Mouse (Mus musculus) splenic B cell, adult 2 months (primary cell): ENCODE measurements around the gene Crygc.
"Not testable (repeated sequence)": the region's sequence is repeated elsewhere in the genome, so short reads cannot be mapped to it uniquely, and the experiment has no call there.

Experiments
- DNase-seq: peaks from one replicate; pipeline ENCODE4 v3.0.0-alpha.2; 2011; ENCODE audit warnings: low read depth, low spot score
- H3K27me3 ChIP-seq: 2 replicates; pipeline ENCODE4 v1.6.1; 2012; ENCODE audit warnings: mild to moderate bottlenecking, low read length, moderate library complexity, mixed read lengths; ENCODE audit not compliant: control insufficient read depth, poor library complexity, insufficient read depth, severe bottlenecking
- H3K36me3 ChIP-seq: 2 replicates; pipeline ENCODE4 v1.6.1; 2012; ENCODE audit warnings: mild to moderate bottlenecking, low read length, moderate library complexity, mixed read lengths; ENCODE audit not compliant: control insufficient read depth, poor library complexity, insufficient read depth, severe bottlenecking

Gene Crygc

GRCm38 (mm10) chr1:65090370-65090769 is 16.9 kb upstream of the Crygc start:
- no peaks in the 10 kb centered on the region for H3K27me3 ChIP-seq
- H3K36me3 ChIP-seq, result no peaks in the 10 kb centered on the region
- no peak for DNase-seq

- Histone ChIP-seq H3K27me3 (no peaks in the 10 kb centered on the region), H3K36me3 (no peaks in the 10 kb centered on the region)
- DNase-seq, result no peak
Measured at GRCm38 (mm10) chr1:65088567-65089356, 15.3 kb upstream of the Crygc start.

GRCm38 (mm10) chr1:65082188-65082587 is 8.7 kb upstream of the Crygc start, which contains the start of gene Crygb:
Crygb (minus strand) TSS chr1:65082288.
- DNase-seq, result no peak
- no peaks in the 10 kb centered on the region for H3K27me3 ChIP-seq

GRCm38 (mm10) chr1:65075607-65076006 is 2.1 kb upstream of the Crygc start:
- H3K27me3 ChIP-seq, result no peaks in the 10 kb centered on the region
- no peaks in the 10 kb centered on the region for H3K36me3 ChIP-seq
- no peak for DNase-seq

More at GRCm38 (mm10) chr1:65082188-65082587, 8.7 kb upstream of the Crygc start, which contains the start of gene Crygb:
- no peaks in the 10 kb centered on the region for H3K36me3 ChIP-seq

GRCm38 (mm10) chr1:65067842-65068241 is 5.6 kb downstream of the Crygc start:
- no peak for DNase-seq
- Histone ChIP-seq H3K27me3 (no peaks in the 10 kb centered on the region), H3K36me3 (no peaks in the 10 kb centered on the region)

- Histone ChIP-seq H3K27me3 (no peaks in the 10 kb centered on the region), H3K36me3 (no peaks in the 10 kb centered on the region)
- DNase-seq, result no peak
Measured at GRCm38 (mm10) chr1:65064201-65064600, 9.3 kb downstream of the Crygc start.

GRCm38 (mm10) chr1:65063352-65063751 is 10.1 kb downstream of the Crygc start, which contains the start of gene Crygd:
Crygd (minus strand) TSS chr1:65063452.
- DNase-seq, result no peak
- H3K36me3 ChIP-seq, result no peaks in the 10 kb centered on the region
- H3K27me3 ChIP-seq, result no peaks in the 10 kb centered on the region

GRCm38 (mm10) chr1:65052140-65052539 is 21.3 kb downstream of the Crygc start:
- H3K36me3 ChIP-seq, result no peaks in the 10 kb centered on the region
- no peaks in the 10 kb centered on the region for H3K27me3 ChIP-seq
- no peak for DNase-seq

- Histone ChIP-seq H3K27me3 (no peaks in the 10 kb centered on the region), H3K36me3 (no peaks in the 10 kb centered on the region)
- no peak for DNase-seq
Measured at GRCm38 (mm10) chr1:65051696-65052095, 21.8 kb downstream of the Crygc start.

GRCm38 (mm10) chr1:65050952-65051351 is 22.5 kb downstream of the Crygc start, which contains the start of gene Cryge:
Cryge (minus strand) TSS chr1:65051149.
- not testable (repeated sequence) for DNase-seq, H3K36me3 ChIP-seq, H3K27me3 ChIP-seq

GRCm38 (mm10) chr1:65048781-65049180 is 24.7 kb downstream of the Crygc start:
- no peaks in the 10 kb centered on the region for H3K36me3 ChIP-seq
- no peak for DNase-seq
- no peaks in the 10 kb centered on the region for H3K27me3 ChIP-seq

- no peaks in the 10 kb centered on the region for H3K36me3 ChIP-seq
- peak; percentile 24 for DNase-seq
- no peaks in the 10 kb centered on the region for H3K27me3 ChIP-seq
Measured at GRCm38 (mm10) chr1:65046401-65047109, 26.9 kb downstream of the Crygc start.

- DNase-seq, result no peak
- Histone ChIP-seq H3K27me3 (no peaks in the 10 kb centered on the region), H3K36me3 (no peaks in the 10 kb centered on the region)
Measured at GRCm38 (mm10) chr1:65043433-65043832, 30.1 kb downstream of the Crygc start.

GRCm38 (mm10) chr1:65041837-65042236 is 31.7 kb downstream of the Crygc start:
- Histone ChIP-seq H3K36me3 (no peaks in the 10 kb centered on the region), H3K27me3 (no peaks in the 10 kb centered on the region)
- no peak for DNase-seq

GRCm38 (mm10) chr1:65040806-65041205 is 32.7 kb downstream of the Crygc start:
- no peak for DNase-seq
- no peaks in the 10 kb centered on the region for H3K36me3 ChIP-seq
- no peaks in the 10 kb centered on the region for H3K27me3 ChIP-seq
